Mouse (Mus musculus) testis, postnatal 10 days (tissue): ENCODE results near the gene Nppa.
"Not testable (repeated sequence)": the region's sequence is repeated elsewhere in the genome, so short reads cannot be mapped to it uniquely, and the experiment has no call there.

Experiments
- DNase-seq: peaks from one replicate; pipeline ENCODE4 v3.0.0; 2021; ENCODE audit warnings: low spot score

Gene Nppa

GRCm38 (mm10) chr4:148011332-148011731, 10.8 kb downstream of the Nppa start:
- DNase-seq: no peak

DNA sequence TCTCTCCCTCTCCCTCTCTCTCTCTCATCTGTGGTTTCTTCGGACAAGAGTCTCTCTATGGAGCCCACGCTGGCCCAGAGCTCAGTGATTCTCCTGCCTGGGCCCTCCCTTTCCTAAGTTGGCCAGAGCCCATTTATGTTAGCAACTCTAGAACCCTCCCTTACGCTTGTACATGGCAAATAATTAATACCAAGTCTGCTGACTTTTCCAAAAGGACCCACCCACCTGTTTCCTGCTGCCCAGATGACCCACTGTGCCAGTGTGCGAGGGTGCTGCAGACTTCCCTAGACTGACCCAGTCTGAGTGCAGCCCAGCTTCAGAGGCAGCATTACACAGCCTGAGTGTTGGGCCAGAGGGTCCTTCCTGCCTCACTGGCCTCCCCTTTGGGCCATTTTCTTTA, 11.7 kb downstream of the Nppa start:
- DNase-seq: no peak

DNA sequence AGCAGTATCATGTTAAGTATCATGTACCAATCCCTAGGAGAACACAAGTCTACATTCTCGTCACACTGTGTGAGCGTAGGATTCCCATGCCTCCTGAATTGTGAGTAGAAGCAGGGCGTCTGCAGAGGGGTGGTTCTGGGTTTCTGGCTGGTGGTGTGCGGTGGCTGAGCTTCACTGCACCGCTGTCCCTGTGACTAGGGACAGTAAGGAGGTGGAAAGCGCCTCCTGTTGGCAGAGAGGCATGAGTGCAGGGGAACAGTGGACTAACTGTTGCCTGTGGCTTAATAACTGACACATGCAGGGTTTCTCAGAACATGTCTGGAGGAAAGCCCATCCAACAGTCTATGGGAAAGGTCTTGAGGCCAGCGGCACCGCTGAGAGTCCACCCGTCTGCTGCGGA, 14.9 kb downstream of the Nppa start:
- no peak for DNase-seq

- no peak for DNase-seq
Measured at GRCm38 (mm10) chr4:148016981-148017380, 16.5 kb downstream of the Nppa start.

GRCm38 (mm10) chr4:148018410-148018809, 17.9 kb downstream of the Nppa start:
- no peak for DNase-seq

DNA sequence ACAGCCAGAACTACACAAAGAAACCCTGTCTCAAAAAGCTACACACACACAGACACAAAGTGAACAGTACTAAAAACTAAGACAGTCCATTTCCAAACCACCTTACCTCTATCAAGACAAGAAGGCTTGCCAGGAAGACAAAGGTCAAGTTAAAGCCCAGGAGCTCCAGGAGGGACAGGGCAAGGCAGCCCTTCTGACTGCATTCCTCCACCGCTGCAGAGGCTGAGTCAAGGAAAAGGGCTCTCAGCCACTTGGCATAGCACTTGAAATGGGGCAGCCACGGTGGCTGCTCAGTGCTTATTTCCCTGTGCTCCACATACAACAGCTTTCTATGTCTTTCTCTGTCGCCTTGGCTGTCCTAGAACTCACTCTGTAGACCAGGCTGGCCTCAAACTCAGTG, 23.5 kb downstream of the Nppa start:
- DNase-seq: no peak

DNA sequence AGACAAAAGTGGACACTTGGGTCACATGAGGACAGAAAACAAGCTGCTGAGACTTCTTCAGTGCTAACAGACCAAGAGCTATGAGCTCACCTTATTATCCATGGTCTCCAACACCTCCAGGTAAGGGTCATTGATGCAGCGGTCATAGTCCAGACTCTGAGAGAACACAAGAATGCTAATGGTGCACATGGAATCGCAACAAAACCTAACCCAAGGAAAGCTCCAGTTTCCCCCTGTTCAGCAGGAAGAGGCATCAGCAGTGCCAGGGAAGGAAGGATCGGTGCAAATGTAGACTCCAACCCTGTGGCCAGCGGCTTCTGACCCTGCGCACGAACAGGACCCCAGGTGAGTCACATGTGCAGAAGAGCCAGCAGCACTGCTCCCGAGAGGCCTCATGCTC, 28.8 kb downstream of the Nppa start:
- DNase-seq: no peak

- DNase-seq: no peak
Measured at GRCm38 (mm10) chr4:148030506-148030905, 30.0 kb downstream of the Nppa start.

GRCm38 (mm10) chr4:148033858-148034410, 33.4 kb downstream of the Nppa start:
- DNase-seq: no peak

DNA sequence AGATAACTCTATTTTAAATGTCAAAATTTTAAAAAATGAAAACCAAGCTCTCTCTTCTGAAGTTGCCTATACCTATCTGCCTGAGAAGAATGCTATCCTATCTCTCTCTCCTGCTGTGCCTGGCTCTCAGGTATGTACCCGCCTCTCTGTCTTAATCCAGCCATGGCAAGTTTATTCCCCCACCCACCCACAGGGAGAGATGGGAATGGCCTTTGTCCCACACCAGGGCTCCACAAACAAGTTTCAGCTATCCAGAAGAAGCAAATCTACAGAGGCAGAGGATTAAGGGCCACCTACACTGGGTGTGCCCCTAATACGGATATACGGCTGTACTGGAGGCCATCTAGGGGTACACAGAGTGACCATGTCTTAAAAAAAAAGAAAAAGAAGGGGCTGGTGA, 34.9 kb downstream of the Nppa start:
- no peak for DNase-seq

GRCm38 (mm10) chr4:148038079-148038599, 37.6 kb downstream of the Nppa start:
- DNase-seq: no peak

DNA sequence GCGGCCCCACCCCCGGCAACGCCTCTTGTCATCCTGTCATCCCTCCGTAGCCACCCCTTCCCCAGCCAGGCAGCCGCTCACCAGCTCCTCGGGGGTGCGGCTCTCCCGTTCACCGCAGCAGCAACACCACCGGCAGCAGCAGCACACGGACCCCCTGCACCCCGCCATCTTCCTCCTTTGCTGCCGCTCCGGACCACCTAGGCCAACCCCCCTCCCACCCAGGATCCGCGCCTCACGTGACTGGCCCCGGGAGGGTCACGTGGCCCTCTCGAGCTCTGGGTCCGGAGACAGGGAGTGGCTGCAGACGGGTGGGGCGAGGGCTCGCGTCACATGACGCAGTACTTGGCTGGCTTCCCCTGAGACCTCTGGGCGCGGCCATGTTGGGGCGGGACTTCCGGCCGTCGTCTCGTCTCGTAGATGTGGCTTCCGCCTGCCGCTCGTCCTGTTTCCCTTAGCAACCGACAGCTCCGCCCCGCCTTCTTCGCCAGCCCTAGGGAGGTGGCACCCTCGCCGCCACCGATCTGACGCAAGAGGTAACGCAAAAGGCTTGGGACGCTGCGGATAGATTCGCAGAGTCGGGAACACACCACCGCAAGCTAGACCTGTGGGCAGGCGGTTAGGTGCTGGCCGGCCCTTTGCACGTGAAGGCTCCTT, 38.2 kb downstream of the Nppa start, which contains the start of the genes Clcn6 and Mthfr:
Gene Clcn6, minus strand, starts transcription at position 222 of the 654 bp plus-strand sequence.
Gene Mthfr, plus strand, starts transcription at position 478 of the 654 bp plus-strand sequence.
- DNase-seq: peak; percentile 99

DNA sequence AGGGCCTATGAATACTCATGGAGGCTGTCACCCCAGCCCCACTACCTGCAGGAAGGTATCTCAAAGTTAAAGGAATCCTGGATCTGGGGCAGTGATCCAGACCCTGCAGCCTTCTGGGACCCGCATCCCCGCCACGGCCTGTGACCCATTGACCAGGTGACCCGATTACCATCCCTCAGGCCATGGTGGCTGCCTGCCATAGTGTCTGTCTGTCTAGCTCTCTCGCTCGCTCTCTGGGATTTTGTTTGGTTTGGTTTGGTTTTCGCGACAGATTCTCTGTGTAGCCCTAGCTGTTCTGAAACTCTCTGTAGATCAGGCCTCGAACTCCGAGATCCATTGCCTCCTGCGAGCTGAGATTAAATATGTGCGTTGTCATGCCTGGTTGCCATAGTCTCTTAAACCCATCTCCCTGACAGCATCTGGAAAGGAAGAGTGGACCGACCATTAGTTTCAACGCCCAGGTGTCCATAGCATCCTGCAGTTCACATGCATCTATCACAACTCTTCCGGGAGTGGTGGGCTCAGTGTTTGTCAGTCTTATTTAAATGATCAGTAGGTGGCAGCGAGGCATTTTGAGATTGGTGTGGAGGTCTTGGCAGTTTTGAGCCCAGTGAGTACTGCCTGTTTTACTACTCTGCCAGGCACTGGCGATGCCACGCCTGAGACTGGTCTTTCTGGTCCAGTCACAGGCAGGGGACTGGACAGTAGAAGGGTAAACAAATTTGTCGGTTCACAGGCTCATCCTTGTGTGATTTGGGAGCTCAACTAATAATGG, 38.9 kb downstream of the Nppa start:
- no peak for DNase-seq

DNA sequence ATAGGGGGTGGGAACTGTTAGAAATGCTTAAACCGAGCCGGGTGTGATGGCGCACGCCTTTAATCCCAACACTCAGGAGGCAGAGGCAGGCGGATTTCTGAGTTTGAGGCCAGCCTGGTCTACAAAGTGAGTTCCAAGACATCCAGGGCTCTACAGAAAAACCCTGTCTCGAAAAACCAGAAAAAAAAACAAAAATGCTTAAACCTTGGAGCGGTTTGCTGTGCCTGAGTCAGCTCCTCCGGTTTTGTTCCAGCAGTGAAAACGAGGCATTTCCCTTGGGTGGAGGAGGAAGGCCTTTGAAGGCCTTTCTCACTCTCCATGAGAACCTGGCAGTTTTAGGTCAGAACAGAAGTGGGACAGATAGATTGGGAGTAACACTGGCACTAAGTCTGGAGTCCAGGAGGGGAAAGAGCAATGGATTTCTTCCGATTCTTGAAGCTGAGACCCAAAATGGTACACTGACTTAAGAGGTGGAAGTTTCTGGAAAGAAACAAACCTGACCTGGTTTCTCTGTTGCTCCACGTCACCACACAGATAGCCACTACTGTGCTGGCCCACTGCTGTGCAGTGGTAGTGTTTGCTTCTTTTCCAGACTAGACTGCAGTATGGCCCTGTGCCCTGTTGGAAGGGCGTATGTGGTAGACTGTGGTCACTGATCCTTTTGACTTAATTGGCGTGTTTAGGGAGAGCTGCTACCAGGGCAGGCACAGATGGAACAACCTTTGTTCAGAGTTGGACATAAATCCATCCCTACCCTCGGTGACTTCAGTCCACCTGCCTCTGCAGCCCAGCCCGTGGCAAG, 39.7 kb downstream of the Nppa start:
- no peak for DNase-seq

DNA sequence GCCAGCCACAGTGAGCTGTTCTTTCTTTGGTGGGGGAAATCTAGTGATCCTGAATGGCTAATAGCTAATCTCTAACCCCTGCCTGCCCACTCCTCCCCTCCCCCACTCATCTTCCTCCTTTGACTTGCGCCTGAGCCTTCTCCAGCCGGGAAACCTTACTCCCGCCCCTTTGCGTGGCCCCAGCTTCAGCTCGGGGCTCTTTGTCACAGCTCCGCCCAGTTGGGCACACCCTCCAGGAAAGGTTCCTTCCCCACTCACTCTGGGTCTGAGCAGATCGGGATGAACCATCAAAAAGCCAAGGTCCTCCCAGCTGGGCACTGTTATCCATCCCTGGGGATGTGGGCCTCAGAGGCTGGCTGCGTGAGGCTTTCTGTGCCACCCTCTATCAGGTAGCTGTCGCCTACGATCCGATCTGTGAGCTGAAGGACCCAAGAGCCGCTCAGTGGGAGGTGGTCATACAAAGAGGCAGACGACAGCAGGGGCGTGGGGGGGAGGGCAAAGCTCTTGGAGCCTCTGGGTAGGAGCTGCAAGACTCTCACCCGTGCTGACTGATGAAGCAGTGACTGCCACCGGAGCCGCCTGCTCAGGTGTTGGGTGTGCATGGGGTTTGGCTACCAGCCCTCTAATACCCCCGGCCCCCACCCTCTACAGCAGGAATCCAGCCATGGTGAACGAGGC, 40.5 kb downstream of the Nppa start:
- peak; percentile 79 for DNase-seq

DNA sequence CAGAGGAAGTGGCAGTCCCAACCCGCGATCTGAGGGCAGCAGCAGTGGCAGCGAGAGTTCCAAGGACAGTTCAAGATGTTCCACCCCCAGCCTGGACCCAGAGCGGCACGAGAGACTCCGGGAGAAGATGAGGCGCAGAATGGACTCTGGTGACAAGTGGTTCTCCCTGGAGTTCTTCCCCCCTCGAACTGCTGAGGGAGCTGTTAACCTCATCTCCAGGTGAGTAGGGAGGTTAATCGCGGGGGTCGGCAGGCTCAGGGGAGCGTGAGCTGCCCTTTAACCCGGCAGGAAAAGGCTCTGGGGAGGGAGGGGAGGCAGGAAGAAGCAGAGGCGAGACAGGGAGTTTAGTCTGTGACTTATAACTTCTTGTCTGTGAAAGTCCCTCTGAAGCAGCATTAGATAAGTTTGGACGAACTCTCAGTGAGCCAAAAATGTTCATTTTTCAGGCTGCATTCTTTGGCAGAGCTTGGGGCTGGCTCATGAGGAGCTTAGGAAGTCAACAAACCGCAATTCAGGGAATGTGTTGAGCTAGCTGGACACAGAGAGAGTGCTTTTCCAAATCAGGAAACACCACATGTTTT, 41.2 kb downstream of the Nppa start:
- DNase-seq: no peak

DNA sequence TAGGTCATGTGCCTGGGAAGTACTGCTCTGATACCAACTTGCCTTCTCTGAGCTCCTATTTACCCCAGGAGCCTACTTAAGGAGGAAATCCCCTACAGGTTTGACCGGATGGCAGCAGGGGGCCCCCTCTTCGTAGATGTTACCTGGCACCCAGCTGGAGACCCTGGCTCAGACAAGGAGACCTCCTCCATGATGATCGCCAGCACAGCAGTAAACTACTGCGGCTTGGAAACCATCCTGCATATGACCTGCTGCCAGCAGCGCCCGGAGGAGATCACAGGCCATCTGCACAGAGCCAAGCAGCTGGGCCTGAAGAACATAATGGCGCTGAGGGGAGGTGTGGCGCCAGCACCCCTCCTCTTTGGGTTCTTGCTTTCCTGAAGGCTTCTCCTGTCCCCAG, 42.8 kb downstream of the Nppa start:
- DNase-seq: not testable (repeated sequence)

DNA sequence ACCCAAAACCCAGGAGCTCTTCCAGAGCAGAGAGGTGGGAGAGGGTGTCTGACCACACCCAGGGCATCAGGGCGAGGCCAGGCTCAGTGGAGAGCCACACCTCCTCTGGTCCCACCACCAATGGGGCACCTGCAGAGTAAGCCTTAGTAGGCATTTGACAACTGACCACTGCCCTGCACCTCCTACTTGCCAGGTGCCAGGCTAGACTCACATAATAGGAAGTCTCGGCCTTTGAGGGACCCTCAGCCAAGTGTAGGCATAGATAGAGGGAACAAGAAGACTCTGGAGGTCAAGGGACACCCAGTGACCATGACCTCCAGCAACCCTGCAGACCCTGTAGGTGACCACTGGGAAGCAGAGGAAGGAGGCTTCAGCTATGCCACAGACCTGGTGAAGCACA, 43.6 kb downstream of the Nppa start:
- DNase-seq: no peak

- no peak for DNase-seq
Measured at GRCm38 (mm10) chr4:148046450-148047031, 46.0 kb downstream of the Nppa start.

- DNase-seq: not testable (repeated sequence)
Measured at GRCm38 (mm10) chr4:148050396-148050914, 49.9 kb downstream of the Nppa start.
